Mouse (Mus musculus) cerebellum, adult (tissue): Measurements from ENCODE around the gene Nos1ap.

ENCODE experiments used
- ATAC-seq: cut with Nextera tagmentation; 2 replicates; pipeline ENCODE4 v1.9.2; 2017; ENCODE audit warnings: mild to moderate bottlenecking, moderate library complexity, mixed read lengths; ENCODE audit not compliant: insufficient number of reproducible peaks, low FRiP score, low TSS enrichment

The Nos1ap gene

DNA sequence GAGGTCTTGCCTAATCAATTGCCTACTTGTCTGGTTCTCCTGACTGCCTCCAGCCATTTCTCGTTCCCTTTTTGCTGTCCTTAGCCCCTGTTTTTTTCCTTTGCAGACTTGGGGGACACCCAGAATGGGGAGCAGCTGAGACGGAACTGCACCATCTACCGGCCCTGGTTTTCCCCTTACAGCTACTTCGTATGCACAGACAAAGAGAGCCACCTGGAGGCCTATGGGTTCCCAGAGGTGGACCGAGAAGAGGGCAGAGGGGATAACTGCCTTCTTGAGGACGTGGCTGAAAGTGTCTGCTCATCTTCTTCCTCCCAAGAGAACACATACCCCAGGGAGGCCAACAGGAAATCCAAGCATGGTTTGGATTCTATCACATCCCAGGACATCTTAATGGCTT is 278.2 kb downstream of the Nos1ap start:
- no peak for ATAC-seq

DNA sequence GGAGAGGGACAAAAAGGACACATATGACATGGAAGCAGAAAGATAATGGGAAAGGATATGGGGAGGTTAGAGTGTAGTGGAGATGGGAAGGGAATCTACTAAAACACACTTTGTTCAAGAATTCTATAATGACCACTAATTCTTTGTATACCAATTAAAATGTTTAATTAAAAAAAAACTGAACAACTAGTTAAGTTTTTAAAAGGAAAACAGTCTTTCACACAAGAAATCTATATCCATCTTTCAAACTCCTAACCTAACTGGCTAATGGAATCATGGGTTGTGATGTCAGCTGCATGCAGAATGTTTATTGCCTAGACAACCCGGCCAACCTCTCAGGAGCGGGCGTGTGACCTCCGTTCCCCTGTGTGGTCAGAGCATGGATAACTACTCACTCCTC is 281.2 kb downstream of the Nos1ap start, which contains the start of gene Spata46:
Gene Spata46 (plus strand): TSS at position 301 of the 400 bp plus-strand sequence.
- ATAC-seq = no peak

DNA sequence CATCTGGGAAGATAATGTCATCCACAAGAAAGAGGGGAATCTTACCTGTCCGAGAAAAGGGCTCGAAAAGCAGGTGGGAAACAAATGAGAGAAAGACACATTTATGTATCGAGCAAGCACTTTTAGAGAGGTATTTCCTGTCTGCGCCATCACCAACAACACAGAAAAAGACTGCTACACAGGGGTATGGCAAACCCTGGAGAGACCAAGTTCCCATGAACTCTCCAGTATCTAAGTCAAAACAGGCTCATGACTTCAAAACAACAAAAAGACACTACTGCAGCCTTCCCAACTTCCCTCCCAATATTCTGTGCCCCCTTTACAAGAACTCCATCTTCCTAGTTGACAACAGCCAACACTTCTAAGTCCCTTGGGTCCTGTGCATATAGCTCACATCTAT is 283.4 kb downstream of the Nos1ap start, which contains the start of gene Gm7694:
Gene Gm7694 (minus strand): TSS at position 101 of the 400 bp plus-strand sequence.
- no peak for ATAC-seq

DNA sequence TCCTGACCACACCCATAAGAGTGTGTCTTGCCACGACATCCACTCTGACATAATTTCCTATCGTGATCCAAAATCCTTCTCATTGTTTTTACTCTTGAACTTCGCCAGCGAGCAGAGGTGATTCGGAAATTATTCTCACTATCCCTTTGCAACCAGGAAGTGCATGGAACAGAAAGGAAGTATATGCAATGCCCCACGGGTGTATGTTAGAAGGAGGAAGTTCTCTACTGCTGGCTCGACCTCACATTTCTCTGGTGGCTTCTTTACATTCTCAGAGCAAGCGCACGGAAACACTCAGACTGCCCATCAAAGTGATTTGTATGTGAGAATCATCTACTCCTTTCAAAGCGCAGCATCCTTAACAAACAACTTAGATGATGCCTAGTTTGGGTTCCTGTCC is 284.7 kb downstream of the Nos1ap start:
- no peak for ATAC-seq

DNA sequence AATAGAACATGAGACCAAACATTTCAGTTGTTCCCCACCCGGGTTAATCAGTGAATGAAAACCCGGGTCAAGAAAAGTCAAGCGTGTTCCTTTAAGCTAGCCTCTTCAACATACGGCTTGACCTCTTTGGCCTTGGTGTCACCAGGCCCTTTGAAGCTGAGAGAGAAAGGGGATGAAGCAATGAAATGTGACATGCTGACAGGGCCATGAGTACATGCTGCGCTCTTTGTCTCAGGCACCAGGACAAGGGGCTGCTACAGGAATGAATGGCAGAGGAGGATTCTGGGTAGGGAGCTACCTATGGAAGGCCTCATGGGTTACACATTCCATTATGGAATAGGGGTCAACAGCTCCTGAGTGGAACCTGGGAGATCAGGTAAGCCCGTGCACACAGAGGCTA is 286.6 kb downstream of the Nos1ap start:
- no peak for ATAC-seq

DNA sequence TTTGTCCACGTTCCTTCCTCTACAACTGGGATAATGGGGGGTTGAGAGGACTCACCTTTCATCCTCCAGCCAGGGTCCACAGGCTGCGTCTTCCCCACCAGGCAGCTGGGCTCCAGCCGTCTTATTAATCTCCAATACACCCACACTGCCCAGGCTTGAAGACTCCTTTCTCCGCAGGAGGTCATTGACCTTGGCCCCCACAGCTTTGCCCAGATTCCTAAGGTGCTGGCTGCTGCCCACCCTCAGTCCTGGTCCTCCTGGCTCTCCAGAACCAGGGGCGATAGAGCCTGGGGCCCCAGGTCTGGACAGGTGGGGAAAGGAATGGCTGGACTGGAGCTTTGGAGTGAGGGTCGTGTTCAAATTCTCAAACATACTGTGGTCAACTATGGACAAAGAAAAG is 287.2 kb downstream of the Nos1ap start:
- ATAC-seq = no peak

DNA sequence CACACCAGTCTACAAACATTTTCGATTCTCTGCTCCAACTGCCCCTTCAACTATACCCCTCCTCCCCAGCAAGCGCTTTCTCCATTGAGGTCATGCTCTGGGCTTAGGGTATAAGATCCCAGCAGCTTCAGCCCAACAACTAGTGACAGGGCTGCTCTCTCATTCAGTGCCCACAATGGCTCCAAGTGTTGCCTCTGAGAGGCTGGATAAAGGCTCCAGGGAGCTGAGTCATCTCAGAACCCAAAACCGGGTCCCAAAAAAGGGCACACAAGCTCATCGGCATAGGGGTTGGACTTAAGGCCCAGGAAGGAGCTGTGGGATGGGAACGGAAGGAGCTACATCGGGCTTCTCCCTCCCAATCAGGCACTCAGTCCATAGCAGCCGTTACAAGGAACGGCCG is 288.0 kb downstream of the Nos1ap start:
- ATAC-seq = no peak

DNA sequence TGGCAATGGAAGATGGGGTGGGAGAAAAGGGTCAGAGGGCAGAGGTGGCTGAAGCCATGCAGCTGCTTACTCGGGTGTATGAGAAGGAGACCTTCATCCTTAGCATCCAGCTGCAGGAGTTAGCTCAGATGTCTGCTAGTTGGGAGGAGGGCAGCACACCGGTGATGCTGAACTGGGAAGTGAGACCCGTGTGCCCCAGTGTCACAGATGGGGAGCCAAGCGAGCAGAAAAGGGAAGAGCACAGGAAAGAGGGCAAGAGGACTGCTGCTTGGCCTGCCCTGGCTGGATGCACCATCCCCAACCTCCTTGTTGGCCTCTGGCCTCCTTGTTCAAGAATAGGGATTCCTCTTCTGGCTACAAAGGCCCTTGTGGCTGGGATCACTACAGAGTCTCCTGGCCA is 290.2 kb downstream of the Nos1ap start:
- ATAC-seq = no peak

DNA sequence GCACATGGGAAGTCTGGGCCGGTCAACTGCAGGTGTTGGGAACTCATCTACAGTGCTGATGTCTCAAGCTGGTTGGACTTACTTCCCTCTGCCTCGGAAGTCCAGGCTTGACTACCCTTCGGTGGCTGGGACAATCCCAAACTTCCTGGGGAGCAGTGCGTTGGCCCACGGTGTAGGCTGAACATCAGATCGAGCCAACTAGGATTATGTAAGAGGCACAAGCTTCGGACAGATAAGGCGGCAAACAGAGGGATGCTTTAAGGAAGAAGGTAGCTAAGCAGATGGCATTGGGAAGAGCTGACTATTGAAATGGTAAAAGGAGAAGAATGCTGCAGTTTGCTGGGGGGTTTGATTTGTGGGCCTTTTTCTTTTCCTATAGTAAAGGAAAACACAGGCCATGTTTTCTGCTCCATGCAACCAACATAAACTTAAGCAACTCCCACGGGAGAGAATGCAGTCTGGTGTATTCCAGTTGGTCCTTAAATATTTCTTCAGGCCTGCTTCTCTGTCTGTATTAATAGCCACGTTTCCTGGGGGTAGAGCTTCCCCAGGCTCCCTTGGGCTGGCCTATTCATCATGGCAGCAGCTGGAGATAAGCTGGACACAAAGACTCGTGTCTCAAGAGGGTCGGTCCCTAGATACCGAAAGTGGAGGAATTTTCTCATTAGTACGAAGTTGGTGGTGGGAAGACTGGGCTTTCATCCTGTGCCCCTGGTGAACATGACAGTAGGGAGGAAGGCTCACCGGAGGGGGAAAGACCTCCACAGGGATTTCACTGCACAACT is 294.7 kb downstream of the Nos1ap start:
- ATAC-seq = no peak

DNA sequence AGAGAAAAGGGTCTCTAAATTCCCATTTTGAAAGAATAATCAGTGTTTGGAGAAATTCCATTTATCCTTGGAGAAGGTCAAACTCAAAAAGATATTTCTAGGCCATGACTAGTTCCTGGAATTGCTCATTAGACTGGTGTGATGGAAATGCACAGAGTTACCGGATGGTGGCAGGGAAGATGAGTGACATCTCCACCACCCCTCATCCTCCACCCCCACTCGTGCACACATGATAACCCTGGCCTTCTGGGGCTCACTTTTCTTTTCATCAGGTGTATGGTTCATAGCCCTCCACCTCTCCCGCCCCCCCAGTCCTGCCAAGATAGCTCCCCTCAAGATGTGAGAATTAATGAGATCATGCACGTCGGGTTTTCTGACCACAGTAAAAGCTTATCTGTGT is 296.4 kb downstream of the Nos1ap start:
- ATAC-seq = no peak

DNA sequence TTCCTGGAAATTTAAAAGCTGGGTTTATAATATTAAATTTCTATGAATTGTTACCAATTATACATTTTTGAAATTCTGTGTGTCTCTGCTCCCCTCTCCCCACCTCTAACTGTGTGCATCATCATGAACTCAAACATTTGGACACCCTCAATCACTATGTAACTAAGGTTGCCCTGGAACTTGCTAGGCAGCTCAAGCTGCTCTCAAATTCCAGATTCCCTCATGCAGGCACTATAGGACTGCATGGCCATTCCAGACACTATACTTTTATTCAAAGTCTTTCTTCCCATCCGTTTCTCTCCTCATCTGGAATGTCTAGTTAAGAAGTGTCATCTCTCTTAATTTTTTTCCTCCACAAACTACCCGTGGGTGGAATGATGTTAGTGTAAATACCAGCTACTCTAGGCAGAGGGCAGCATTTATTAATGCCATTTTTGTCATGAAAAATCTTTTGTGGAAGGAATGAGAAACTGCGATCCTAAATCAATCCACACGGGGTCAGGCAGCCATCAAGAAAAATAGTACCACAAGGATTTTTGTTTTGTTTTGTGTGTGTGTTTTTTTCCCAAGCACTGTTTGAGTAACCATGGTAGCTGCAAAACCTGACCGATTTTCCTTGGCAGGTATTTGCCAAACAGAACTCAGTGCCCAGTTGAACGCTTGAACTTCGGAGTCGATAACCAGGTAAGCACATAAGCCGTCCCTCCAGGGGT is 297.3 kb downstream of the Nos1ap start:
- peak; percentile 74 for ATAC-seq

DNA sequence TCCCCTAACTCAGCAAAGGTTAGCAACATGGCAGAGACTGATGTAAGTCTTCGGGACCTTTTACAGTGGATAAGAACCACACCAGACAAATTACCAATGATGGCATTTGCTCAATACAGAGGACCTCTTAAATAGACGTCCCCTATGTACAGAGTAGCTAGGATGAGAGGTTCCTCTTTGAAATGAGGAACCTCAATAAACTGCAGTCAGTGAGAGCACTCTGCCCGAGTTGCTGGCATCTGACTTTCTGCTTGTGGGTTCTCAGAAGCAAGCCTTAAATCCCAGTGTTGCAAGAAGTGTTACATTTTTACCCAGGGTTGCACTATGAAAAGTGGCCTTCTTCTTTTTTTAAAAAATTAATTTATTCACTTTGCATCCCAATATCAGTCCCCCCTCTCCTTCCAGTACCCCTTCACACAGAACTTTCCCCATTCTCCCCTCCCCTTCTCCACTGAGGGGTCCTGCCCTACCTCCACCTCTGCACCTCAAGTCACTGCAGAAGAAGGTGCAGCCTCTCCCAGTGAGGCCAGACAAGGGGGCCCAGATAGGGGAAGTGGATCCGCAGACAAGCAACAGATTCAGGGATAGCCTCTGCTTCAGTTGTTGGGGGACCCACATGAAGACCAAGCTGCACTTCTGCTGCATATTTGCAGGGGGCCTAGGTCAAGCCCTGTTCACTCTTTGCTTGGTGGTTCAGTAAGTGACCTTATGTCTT is 307.1 kb downstream of the Nos1ap start:
- no peak for ATAC-seq

DNA sequence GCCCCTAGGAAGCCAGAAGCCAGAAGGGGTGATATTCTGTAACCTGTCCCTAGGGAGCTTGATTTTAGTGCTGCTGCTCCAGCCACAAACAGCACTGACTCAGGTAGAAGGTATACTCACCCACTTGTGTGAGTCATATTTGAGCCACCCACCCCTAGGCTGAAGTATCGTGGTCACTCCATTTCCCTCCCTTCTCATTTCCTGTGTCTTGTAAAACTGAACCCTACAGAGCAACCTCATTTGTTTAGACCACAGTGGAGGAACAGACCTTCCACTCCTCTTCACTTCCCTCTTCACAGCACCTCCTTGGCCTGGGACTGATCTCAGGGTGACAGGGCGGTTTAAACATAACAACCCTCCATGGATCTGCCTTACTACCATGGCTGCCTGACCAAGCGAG is 312.6 kb downstream of the Nos1ap start, which contains the start of gene Sh2d1b1:
Gene Sh2d1b1 (plus strand): TSS at position 305 of the 400 bp plus-strand sequence.
- no peak for ATAC-seq

DNA sequence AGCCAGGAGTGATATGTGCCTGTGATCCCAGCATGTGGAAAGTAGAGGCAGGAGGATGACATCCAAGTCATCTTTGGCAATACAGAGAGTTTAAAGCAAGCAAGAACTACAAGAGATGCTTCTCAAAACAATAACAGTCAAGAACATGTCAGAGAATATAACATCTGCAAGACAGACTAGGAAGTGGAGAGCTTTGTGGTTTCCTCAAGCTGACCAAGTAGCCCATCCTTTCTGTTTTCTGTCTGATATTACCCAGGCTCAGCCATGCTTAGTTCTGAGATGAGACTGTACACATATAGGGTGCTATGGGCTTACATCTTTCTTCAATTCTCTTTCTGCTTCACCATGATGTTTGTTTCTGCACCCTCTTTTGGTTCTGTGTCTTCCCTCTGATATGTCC is 316.4 kb downstream of the Nos1ap start:
- no peak for ATAC-seq

DNA sequence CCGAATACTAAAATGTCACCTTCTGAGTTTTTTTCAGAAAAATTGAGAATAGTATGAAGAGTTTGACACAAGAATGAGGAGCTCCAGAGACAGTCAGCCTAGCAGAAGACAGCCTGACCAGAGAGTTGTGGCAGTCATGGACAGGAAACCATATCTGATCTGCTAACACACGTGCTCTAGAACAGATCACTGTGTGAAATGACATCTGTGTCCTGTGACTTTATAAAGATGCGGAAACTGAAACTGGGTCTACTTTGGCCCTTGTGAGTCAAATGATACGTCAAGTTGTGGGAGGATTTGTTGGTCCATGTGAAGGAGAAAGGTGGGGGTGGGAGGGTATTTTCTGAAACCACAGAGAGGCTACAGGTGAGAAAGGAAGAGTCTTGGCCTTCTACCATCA is 319.0 kb downstream of the Nos1ap start:
- ATAC-seq = no peak

DNA sequence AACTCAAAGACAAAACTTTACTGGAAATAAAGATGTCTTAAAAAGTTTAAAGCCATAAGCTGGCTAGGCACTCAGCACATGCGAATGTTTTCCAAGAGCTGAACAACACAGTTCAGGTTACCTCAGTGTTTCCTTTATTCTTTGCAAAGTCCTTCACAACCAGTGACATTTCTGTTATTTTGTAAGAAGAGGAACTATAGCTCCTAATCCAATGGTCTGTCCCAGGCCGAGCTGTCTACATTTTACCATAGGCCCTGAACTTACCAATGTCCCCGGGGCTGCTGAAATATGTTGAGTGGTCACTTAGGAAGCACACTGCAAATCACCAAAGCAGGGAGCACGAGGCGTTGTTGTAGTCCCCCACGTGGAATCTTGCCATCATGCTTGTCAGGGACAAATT is 319.4 kb downstream of the Nos1ap start:
- ATAC-seq = no peak

DNA sequence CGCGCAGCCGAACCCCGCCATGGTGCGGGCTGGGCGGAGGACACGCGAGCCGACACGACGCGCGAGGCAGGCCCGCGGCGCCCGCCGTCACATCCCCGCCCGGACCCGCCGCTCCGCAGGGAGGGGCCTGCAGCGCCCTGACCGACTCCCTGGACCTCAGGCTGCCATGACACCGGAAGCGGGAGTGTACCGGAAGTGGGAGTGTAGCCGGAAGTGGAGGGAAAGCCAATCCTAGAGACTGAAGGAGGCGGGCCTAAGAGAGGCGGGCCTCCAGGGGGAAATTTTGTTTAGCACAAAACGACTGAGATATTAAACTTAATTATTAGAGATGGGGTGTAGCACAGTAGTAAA is 334.1 kb downstream of the Nos1ap start:
- ATAC-seq = peak; percentile 100

DNA sequence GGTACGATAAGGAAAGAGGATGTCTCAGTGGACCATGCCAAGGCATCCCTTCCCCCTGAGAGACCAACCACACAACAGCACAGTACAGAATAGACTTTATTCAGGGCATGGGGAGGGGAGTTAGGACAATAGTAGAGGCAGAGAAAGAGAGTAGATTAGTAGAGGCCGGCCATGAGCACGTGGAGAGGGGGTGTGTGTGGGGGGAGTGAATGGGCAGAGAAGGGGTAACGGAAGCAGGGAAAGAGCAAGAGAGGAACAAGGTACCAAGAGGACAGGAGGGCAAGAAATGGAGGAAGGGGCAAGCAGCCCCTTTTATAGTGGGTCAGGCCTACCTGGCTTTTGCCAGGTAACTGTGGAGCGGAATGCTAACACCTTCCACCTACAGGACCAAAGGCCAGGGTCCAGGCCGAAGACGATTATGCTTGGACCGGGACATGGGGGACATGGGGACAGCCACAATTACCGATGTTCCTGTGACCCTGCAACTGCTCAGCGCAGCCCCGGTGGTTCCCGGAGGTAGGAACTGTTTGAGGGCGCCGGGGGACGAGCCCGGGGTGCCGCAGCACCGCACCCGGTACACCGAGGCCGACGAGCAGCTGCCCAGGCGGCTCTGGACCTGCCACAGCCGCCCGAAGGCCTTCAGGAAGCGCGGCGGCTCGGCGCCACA is 334.6 kb downstream of the Nos1ap start:
- ATAC-seq = peak; percentile 56
